In genomic region chrX:169982606-169983400, GRCm38 (mm10) we compare ENCODE assay signal across 8 mouse cellular contexts. TPM values are rescaled to one million over a fixed set of nuclear protein-coding genes. Genes with fewer than 3 reads are reported as not detected.
DNase-seq lines count a peak whose midpoint lies in the region; ATAC-seq and TF ChIP-seq lines count a peak whose summit lies in the region.
"Not testable (repeated sequence)": the region's sequence is repeated elsewhere in the genome, so short reads cannot be mapped to it uniquely, and the experiment has no call there.

No protein-coding gene starts in this region.

- not testable (repeated sequence) for ATAC-seq in forebrain, embryonic 11.5 days (replicated peaks; ENCODE audit: low FRiP score); heart, postnatal 0 days (ENCODE audit: insufficient read depth, low read depth); limb, embryonic 11.5 days (ENCODE audit: insufficient number of reproducible peaks, low FRiP score, low TSS enrichment, low read depth)

- peak; percentile 54 for DNase-seq in ES-E14 (ENCODE audit: low read depth, low spot score)
- DNase-seq in c-Kit-positive CD71-negative TER-119-negative erythroid progenitor cells, embryonic 14.5 days (ENCODE audit: low read depth) = peak; percentile 14
- DNase-seq in forebrain, embryonic 11.5 days (ENCODE audit: low spot score) = peak; percentile 49
- DNase-seq in heart, postnatal 0 days (ENCODE audit: low spot score) = not testable (repeated sequence)
- DNase-seq in kidney, adult 9 months = peak; percentile 16
- DNase-seq in limb, embryonic 11.5 days (ENCODE audit: low spot score) = peak; percentile 28
- DNase-seq in ovary, adult 18-20 months (ENCODE audit: low spot score) = peak; percentile 44
- peak; percentile 31 for DNase-seq in urinary bladder, postnatal 25 days (ENCODE audit: low spot score)

- H3K4me2 ChIP-seq in forebrain, embryonic 11.5 days (ENCODE audit: low read depth, low read length, severe bottlenecking); heart, postnatal 0 days (ENCODE audit: low read depth, low read length); limb, embryonic 11.5 days (ENCODE audit: low read depth, severe bottlenecking): not testable (repeated sequence)

- TF ChIP-seq EP300 in heart, postnatal 0 days (IDR thresholded peaks at IDR 0.05; ENCODE audit: low read depth) = not testable (repeated sequence)

- not testable (repeated sequence) for H3K4me1 ChIP-seq in ES-E14 (ENCODE audit: control insufficient read depth in 2 of 2, insufficient read depth in 2 of 2, low read length in 2 of 2, poor library complexity in 1 of 2); forebrain, embryonic 11.5 days (replicated peaks; ENCODE audit: control insufficient read depth, insufficient read depth, low read length); heart, postnatal 0 days (ENCODE audit: control insufficient read depth, insufficient read depth); limb, embryonic 11.5 days (ENCODE audit: control insufficient read depth, insufficient read depth, low read length)

- H3K27ac ChIP-seq in ES-E14 (ENCODE audit: insufficient read depth, low read depth, low read length, poor library complexity, severe bottlenecking); forebrain, embryonic 11.5 days (ENCODE audit: low read depth, low read length); heart, postnatal 0 days (ENCODE audit: low read depth); limb, embryonic 11.5 days (replicated peaks; ENCODE audit: low read depth, low read length): not testable (repeated sequence)

- peaks cover 70% of the 10 kb centered on the region for H3K9me3 ChIP-seq in ES-E14 (ENCODE audit: control insufficient read depth, insufficient read depth, low read depth, low read length)
- peaks cover 52% of the 10 kb centered on the region for H3K9me3 ChIP-seq in forebrain, embryonic 11.5 days (ENCODE audit: control insufficient read depth, low read length)
- peaks cover 15% of the 10 kb centered on the region; the same call in 1 of the 2 replicates for H3K9me3 ChIP-seq in heart, postnatal 0 days (replicated peaks; ENCODE audit: control insufficient read depth, low read length)
- peaks cover 50% of the 10 kb centered on the region for H3K9me3 ChIP-seq in limb, embryonic 11.5 days (ENCODE audit: control insufficient read depth, low read length)

- H3K27me3 ChIP-seq in forebrain, embryonic 11.5 days (ENCODE audit: control insufficient read depth, insufficient read depth, low read length); limb, embryonic 11.5 days (ENCODE audit: control insufficient read depth, insufficient read depth, low read length): not testable (repeated sequence)
- H3K27me3 ChIP-seq in heart, postnatal 0 days (ENCODE audit: control insufficient read depth, insufficient read depth, low read length) = peaks cover 38% of the 10 kb centered on the region; the same call in 1 of the 2 replicates

- in situ Hi-C loops in ES-E14 (cut with MboI; ENCODE audit: low sequenced_read_pairs in 2 of 2, unreplicated experiment in 2 of 2) = not testable (repeated sequence)

- H3K36me3 ChIP-seq in ES-E14 (ENCODE audit: control insufficient read depth, insufficient read depth, low read length, poor library complexity, severe bottlenecking) = peaks cover 82% of the 10 kb centered on the region
- H3K36me3 ChIP-seq in forebrain, embryonic 11.5 days (ENCODE audit: control insufficient read depth, insufficient read depth, low read length) = peaks cover 52% of the 10 kb centered on the region
- peaks cover 21% of the 10 kb centered on the region for H3K36me3 ChIP-seq in heart, postnatal 0 days (replicated peaks; ENCODE audit: control insufficient read depth, insufficient read depth, low read length)
- H3K36me3 ChIP-seq in limb, embryonic 11.5 days (ENCODE audit: control insufficient read depth, insufficient read depth, low read length) = peaks cover 44% of the 10 kb centered on the region

- not testable (repeated sequence) for TF ChIP-seq CTCF in heart, postnatal 0 days (IDR thresholded peaks at IDR 0.05; ENCODE audit: low read depth)

- not testable (repeated sequence) for H3K9ac ChIP-seq in ES-E14 (ENCODE audit: insufficient read depth, low read depth, low read length, poor library complexity, severe bottlenecking); forebrain, embryonic 11.5 days (ENCODE audit: low read length); heart, postnatal 0 days (replicated peaks; ENCODE audit: low read depth, low read length); limb, embryonic 11.5 days (ENCODE audit: low read length)

- 92% methylated on average over 23 of the region's 23 CpGs for WGBS in forebrain, embryonic 11.5 days
- 64% methylated on average over 23 of the region's 23 CpGs for WGBS in heart, postnatal 0 days
- 93% methylated on average over 23 of the region's 23 CpGs for WGBS in limb, embryonic 11.5 days

- H3K4me3 ChIP-seq in ES-E14 (ENCODE audit: insufficient read depth in 1 of 2, low read depth in 1 of 2, low read length in 2 of 2, poor library complexity in 1 of 2, severe bottlenecking in 1 of 2); forebrain, embryonic 11.5 days (ENCODE audit: low read depth, low read length); limb, embryonic 11.5 days (ENCODE audit: low read depth, low read length): not testable (repeated sequence)
- H3K4me3 ChIP-seq in heart, postnatal 0 days (ENCODE audit: low read depth, low read length) = peak overlapping the region; percentile 4; the same call in 1 of the 2 replicates

RNA-seq across cellular contexts. Expression of gene Gm21887, which starts 26.7 kb away (rescaled TPM):
- total RNA-seq in ES-E14 (2012; rRNA removed) = 165 and 322 TPM in 2 replicates
- polyA plus RNA-seq in forebrain, embryonic 11.5 days (2014; fragmentation: Nextera tagmentation; extraction: Ambion mirVana) = 321 and 384 TPM in 2 replicates
- total RNA-seq in heart, postnatal 0 days (2014; rRNA removed; ENCODE audit: low replicate concordance) = 0.88 and 16.5 TPM in 2 replicates
- polyA plus RNA-seq in heart, postnatal 0 days (2015; fragmentation: Nextera tagmentation; extraction: Ambion mirVana) = 32.6 and 63.9 TPM in 2 replicates
- 244 and 297 TPM in 2 replicates for polyA plus RNA-seq in limb, embryonic 11.5 days (2014; fragmentation: Nextera tagmentation; extraction: Ambion mirVana)
